In the genomic region with DNA sequence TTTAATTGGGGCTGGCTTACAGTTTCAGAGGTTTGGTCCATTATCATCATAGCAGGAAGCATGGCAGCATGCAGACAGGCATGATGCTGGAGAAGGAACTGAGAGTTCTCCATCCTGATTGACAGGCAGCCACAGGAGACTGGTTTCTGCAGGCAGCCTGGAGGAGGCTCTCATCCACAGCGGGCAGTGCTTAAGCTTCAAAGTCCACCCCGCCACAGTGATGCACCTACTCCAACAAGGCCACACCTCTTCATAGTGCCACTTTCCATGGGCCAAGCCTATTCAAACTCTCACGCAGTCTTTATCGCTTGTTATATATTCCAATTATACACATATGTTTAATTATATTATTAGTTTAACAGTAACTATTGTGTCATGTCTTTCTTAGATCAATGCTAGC, we compare ENCODE assay signal across 34 mouse cellular contexts. TPM values are rescaled to one million over a fixed set of nuclear protein-coding genes. Genes with fewer than 3 reads are reported as not detected.
"Had no signal": no experiment of that assay in that cellular context is flagged by ENCODE, and none has a peak within 500 bp of the region (broad histone marks: within the 10 kb centered on the region; RNA-seq: fewer than 3 reads in every experiment).

No protein-coding gene starts in this region.

- H3K27ac ChIP-seq: gastrocnemius, adult 2 months; heart, embryonic 10.5 days; hindbrain, embryonic 10.5 days; hindbrain, embryonic 12.5 days; hindbrain, embryonic 14.5 days; intestine, embryonic 15.5 days; kidney, postnatal 0 days; layer of hippocampus, adult 2 months; left cerebral cortex, adult 2 months; limb, embryonic 10.5 days; limb, embryonic 12.5 days; liver, embryonic 13.5 days; liver, embryonic 15.5 days had no signal

- H3K9ac ChIP-seq: heart, embryonic 12.5 days; hindbrain, embryonic 12.5 days; hindbrain, embryonic 14.5 days; intestine, embryonic 15.5 days; limb, embryonic 12.5 days; liver, embryonic 13.5 days; liver, embryonic 15.5 days; liver, postnatal 0 days had no signal

- H3K4me1 ChIP-seq: intestine, embryonic 15.5 days; liver, embryonic 13.5 days had no signal

- H3K9me3 ChIP-seq: heart, embryonic 10.5 days; heart, embryonic 12.5 days; hindbrain, embryonic 10.5 days; hindbrain, embryonic 12.5 days; intestine, embryonic 15.5 days; limb, embryonic 10.5 days; limb, embryonic 12.5 days; liver, embryonic 13.5 days; liver, embryonic 15.5 days had no signal

- DNase-seq: gastrocnemius, adult 2 months; gastrocnemius, postnatal 10 days; gastrocnemius, postnatal 25 days; heart, adult 18-20 months; heart, postnatal 10 days; heart, postnatal 4 days; kidney, postnatal 4 days; liver; liver, embryonic 13.5 days; liver, postnatal 0 days had no signal

- H3K36me3 ChIP-seq: heart, embryonic 10.5 days; heart, embryonic 12.5 days; hindbrain, embryonic 10.5 days; hindbrain, embryonic 12.5 days; intestine, embryonic 15.5 days; limb, embryonic 10.5 days; limb, embryonic 12.5 days; liver, embryonic 13.5 days; liver, embryonic 15.5 days had no signal

- H3K27me3 ChIP-seq: heart, embryonic 12.5 days; hindbrain, embryonic 12.5 days; intestine, embryonic 15.5 days; limb, embryonic 12.5 days; liver, embryonic 13.5 days; liver, embryonic 15.5 days had no signal

- ATAC-seq: hindbrain, embryonic 16.5 days; inflammation-experienced regulatory T-cells, adult 6 months; intestine, embryonic 15.5 days; liver, postnatal 0 days had no signal

- H3K4me2 ChIP-seq: heart, embryonic 12.5 days; hindbrain, embryonic 12.5 days; hindbrain, embryonic 14.5 days; intestine, embryonic 15.5 days; limb, embryonic 12.5 days; liver, embryonic 13.5 days; liver, embryonic 15.5 days had no signal

- H3K4me3 ChIP-seq: gastrocnemius, adult 2 months; heart, embryonic 10.5 days; heart, embryonic 12.5 days; hindbrain, embryonic 10.5 days; hindbrain, embryonic 12.5 days; intestine, embryonic 15.5 days; layer of hippocampus, adult 2 months; left cerebral cortex, adult 2 months; limb, embryonic 10.5 days; limb, embryonic 12.5 days; liver, embryonic 13.5 days; liver, embryonic 15.5 days had no signal

RNA-seq across cellular contexts. Expression of gene Anapc15-ps, which starts 18.1 kb away (rescaled TPM):
- total RNA-seq: gastrocnemius, adult 2 months; gastrocnemius, postnatal 10 days; gastrocnemius, postnatal 25 days; gastrocnemius, postnatal 4 days; heart, adult 18-20 months; heart, adult 8-10 months; heart, postnatal 10 days; heart, postnatal 25 days; heart, postnatal 4 days; layer of hippocampus, adult 2 months; layer of hippocampus, postnatal 10 days; layer of hippocampus, postnatal 25 days; left cerebral cortex, adult 2 months; left cerebral cortex, postnatal 14 days; left cerebral cortex, postnatal 36 days had no signal
- polyA plus RNA-seq: heart, embryonic 10.5 days; heart, embryonic 12.5 days; heart, embryonic 14.5 days; hindbrain, embryonic 10.5 days; hindbrain, embryonic 12.5 days; hindbrain, embryonic 14.5 days; inflammation-experienced regulatory T-cells, adult 6 months; intestine, embryonic 15.5 days; kidney, embryonic 14.5 days; kidney, postnatal 0 days; limb, embryonic 10.5 days; limb, embryonic 12.5 days; limb, embryonic 14.5 days; liver, embryonic 13.5 days; liver, embryonic 15.5 days; liver, postnatal 0 days had no signal
